Mouse (Mus musculus): Measurements from ENCODE around the gene Tbx4.
A peak's percentile ranks its signal among the peaks of the same experiment; 100 is the strongest.

The Tbx4 gene

DNA sequence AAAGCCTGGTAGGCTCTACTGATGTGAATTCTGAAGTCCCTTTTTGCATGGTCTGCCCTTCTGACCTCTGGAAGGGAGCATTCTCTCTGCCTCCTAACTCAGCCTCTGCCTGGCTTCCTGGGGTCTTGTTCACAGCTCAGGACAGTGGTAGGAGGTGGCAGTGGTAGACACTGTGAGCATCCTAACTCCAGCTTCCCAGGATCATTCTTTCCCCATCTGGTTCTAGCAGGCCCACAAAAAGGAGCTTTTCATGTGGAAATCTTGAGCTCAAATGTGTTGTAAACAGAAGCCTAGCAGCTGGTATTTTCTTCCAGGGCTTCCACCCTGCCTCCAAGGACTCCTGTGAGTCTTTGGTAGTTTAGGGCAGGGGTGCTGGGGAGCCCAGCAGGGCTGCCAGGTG is 14.1 kb downstream of the Tbx4 start:
- DNase-seq (ENCODE audit: low read depth, low spot score): no peak

DNA sequence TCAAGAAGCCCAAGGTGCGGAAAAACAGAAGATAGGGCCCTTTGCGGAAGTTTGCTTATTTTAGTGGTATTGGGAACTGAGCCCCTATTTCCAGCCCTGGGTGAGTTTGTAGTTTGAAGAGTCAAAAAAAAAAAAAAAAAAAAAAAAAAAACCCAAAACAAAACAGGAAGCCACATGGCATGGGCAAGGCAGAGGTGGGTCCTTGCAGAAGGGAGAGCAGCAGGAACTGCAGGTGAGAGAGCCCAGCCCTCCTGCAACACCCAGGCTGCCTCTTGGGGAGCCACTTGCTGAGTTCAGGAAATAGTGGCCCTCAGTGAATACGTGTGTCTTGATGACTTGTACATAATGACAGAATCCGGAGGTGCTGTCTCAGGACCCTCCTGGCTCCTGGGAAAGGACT is 23.3 kb downstream of the Tbx4 start:
- DNase-seq (ENCODE audit: low read depth, low spot score): no peak

DNA sequence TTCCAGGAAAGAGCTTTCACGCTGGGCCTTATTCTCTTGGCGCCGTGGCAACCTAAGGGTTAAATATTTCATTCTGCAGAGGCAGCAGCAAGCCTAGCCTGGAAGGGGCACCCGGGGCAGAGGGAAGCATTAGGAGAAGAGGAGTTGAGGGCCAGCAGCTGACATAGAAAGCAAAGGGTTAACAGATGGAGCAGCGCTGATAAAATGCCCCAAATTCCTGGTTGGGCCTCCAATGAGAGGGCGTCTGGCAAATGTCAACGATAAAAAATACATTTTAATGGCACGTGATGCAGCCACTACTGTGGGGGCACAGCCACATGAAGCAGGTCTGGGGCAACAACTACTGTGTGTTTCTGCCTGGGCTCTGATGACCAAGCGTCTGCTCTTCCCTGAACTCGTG is 23.9 kb downstream of the Tbx4 start:
- DNase-seq (ENCODE audit: low read depth, low spot score): peak; percentile 47

- DNase-seq (ENCODE audit: low read depth, low spot score): no peak
These were observed 27.3 kb downstream of the Tbx4 start for GRCm38 (mm10) chr11:85913506-85913905.

DNA sequence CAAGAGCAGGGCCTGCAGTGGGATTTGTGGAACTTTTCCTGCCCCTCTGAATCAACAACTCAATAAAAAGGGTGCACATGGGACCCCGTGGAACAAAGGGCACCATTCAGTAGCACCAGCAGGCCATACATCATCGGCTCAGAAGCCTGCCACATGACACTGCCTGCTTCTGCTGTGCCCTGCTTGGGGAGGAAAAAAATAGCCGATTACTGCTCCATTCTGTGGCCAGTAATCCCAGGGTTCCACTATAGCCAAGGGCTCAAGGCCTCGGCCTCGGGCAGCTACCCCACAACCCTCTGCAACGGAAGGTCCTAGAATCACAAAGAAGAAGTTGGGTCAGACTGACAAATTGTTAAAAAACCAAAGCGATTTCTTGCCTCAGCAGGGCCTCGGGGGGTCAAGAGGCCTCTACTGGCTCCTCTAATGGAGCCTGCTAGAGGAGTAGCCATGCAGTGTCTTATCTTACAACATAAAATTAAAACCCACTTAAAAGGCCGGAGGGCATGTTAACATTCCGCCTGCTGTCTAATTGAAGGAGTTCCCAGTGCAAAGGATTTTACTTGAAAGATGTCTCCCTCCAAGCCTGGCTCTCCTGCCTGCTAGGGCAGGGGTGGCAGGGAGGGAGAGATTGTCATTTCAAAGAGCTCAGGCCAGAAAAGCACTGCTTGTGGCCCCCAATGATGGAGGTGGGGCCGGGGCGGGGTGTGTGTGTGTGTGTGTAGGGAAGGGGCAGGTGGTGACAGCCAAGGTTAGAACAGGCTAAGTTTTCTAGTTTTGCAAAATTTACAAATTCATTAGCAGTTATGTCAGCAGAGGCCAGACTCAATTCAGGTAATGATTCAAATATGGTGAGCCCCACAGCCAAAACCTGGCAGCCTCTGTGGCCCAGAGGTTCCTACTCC is 31.1 kb downstream of the Tbx4 start:
- peak; percentile 76 for DNase-seq (ENCODE audit: low read depth, low spot score)

- DNase-seq (ENCODE audit: low read depth, low spot score): peak; percentile 66
These were observed 31.7 kb downstream of the Tbx4 start for GRCm38 (mm10) chr11:85917993-85918325.

- no peak for DNase-seq (ENCODE audit: low read depth, low spot score)
These were observed 32.2 kb downstream of the Tbx4 start for GRCm38 (mm10) chr11:85918388-85918940.

- peak; percentile 47 for DNase-seq (ENCODE audit: low read depth, low spot score)
These were observed 39.1 kb downstream of the Tbx4 start for GRCm38 (mm10) chr11:85925294-85925743.

GRCm38 (mm10) chr11:85926287-85926764 is 40.1 kb downstream of the Tbx4 start:
- no peak for DNase-seq (ENCODE audit: low read depth, low spot score)

- DNase-seq (ENCODE audit: low read depth, low spot score): no peak
These were observed 41.9 kb downstream of the Tbx4 start for GRCm38 (mm10) chr11:85928106-85928505.

DNA sequence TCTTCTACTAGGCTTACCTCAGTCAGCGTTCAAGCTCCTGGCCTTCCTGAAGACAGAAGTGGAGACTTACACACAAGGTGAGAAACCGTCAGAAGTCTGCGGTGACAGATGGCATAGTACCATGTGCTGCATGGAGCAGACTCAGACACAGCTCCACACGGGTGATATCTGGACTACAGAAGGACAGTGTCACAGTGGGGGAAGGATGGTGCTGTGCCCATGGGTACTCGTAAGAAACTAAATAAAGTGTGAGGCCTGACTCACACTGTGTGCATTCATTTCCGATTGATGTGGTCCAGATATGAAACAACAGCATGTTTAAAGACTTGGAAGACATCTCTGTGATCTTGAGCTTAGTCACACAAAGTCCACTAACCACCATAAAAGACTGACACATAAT is 43.4 kb downstream of the Tbx4 start:
- no peak for DNase-seq (ENCODE audit: low read depth, low spot score)

DNA sequence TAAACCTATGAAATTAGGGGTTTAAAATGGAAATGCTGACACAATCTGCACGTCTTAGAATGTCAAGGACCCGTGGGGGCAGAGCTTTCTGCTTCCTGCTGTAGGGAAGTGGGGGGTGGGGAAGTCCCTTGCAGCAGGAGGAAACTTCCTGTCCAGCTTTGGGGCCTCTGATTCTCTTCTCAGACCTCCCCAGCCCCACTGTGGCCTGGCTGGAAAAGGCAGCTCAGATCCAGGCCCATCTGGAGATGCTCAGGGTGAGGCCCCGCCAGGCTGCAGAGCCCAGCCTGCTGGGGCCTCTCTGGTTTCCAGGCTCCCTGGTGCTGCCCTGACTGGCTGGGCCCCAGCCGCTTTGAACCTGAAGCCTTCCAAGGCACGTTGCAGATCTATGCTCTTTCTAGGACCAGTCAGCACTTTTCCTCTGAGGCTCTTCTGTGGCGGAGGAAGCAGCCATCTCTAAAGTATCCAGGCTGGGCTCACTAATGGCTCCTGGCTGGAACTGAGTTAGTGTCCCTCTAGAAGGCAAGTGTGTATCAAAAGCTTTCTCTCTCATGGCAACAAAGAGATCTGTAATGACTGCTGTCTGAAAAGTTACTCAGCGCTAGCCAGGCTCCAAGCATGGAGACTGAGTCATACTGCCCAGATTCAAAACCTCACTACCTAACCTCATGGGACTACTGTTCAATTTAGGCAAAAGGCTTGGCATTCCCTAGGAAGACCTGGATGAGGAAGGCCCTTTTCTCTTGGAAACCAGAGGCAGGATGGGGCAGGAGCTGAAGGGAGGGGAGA is 55.8 kb downstream of the Tbx4 start:
- DNase-seq (ENCODE audit: low read depth, low spot score): no peak

- DNase-seq (ENCODE audit: low read depth, low spot score): no peak
These were observed 62.5 kb downstream of the Tbx4 start for GRCm38 (mm10) chr11:85948765-85949164.

- DNase-seq (ENCODE audit: low read depth, low spot score): no peak
These were observed 63.5 kb downstream of the Tbx4 start for GRCm38 (mm10) chr11:85949749-85950148.

- DNase-seq (ENCODE audit: low read depth, low spot score): no peak
These were observed 66.3 kb downstream of the Tbx4 start for GRCm38 (mm10) chr11:85952538-85952937.

DNA sequence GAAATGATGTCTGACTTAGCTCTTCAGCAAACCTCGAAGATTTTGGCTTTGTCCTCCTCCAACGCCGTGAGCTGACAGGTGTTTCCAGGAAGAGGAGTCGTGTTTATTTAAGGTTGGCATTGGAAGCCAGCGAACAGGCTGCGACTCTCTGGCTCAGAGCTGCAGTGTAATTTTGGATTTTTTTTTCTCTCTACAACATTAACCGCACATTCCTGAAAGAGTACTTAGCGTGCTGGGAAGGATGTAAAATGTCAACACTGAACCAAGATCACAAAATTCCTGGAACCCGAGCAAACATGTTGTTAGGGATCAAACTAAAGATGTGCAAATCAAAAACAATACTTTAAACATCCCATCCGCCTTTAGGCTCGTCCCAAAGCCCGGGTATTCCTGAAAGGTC is 69.4 kb downstream of the Tbx4 start:
- no peak for DNase-seq (ENCODE audit: low read depth, low spot score)

GRCm38 (mm10) chr11:85956422-85956821 is 70.2 kb downstream of the Tbx4 start:
- DNase-seq (ENCODE audit: low read depth, low spot score): no peak

GRCm38 (mm10) chr11:85956950-85957778 is 70.9 kb downstream of the Tbx4 start:
- DNase-seq (ENCODE audit: low read depth, low spot score): no peak

- no peak for DNase-seq (ENCODE audit: low read depth, low spot score)
These were observed 73.6 kb downstream of the Tbx4 start for GRCm38 (mm10) chr11:85959837-85960236.

DNA sequence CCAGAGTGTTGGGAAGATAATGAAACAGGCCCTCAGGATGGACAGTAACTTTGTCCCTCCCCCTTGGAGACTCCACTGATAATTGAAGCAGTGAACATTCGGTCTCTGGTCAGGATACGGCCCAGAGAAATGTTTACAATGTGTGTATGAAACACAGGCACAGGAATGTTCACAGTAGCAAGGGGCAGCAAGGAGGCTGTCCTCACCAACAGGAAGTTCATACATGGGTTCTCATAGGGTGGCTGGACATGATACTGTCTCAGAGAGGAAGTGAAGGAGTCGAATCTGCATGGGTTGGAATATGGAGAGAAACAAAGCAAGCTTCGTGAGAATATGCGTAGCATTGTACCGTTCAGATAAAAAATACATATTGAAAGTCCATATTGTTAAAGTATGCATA is 74.1 kb downstream of the Tbx4 start:
- no peak for DNase-seq (ENCODE audit: low read depth, low spot score)

- DNase-seq (ENCODE audit: low read depth, low spot score): no peak
These were observed 75.3 kb downstream of the Tbx4 start for GRCm38 (mm10) chr11:85961498-85961897.
